Mouse (Mus musculus): ENCODE data around the gene Rngtt. TPM values are rescaled to one million over a fixed set of nuclear protein-coding genes. Genes with fewer than 3 reads are reported as not detected.

The Rngtt gene
- total RNA-seq (2023): 87.1 TPM

GRCm38 (mm10) chr4:33309764-33310757 lies at the start of gene Rngtt:
TSS of gene Rngtt (plus strand) at chr4:33310311.

DNA sequence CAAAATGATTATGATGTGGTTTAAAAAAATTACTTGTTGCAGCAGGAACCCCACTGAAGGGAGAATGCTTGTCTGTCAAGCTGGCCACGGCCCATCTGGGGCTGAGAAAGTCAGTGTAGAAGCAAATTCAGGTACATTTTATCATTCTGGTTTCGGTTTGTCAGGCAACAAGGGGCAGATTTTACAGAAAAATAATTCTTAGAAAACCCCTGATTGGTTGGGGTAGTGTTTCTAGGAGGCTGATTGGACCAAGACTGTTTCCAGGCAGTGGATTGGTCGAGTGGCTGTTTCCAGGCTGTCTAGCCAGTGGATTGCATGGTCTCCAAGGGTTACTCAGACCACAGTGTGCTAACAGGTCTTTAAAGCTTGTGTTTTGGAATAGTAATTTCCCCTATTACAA lies 20.1 kb upstream of the Rngtt start, which contains the start of gene Pnrc1:
TSS of gene Pnrc1 (minus strand) at position 162 of the 400 bp plus-strand sequence.

Other genes starting within 250 kb of the Rngtt start
- gene Gabrr2, start 247.3 kb upstream of the Rngtt start, total RNA-seq (2023): 7.3 TPM
- gene Gabrr1, start 177.8 kb upstream of the Rngtt start, total RNA-seq (2023): not detected
- gene Pm20d2, start 120.6 kb upstream of the Rngtt start, total RNA-seq (2023): not detected
- gene Srsf12, start 101.3 kb upstream of the Rngtt start, total RNA-seq (2023): 1.3 TPM
- 1,139 TPM for gene Pnrc1, start 20.1 kb upstream of the Rngtt start, total RNA-seq (2023)

Data from CD4-positive naive resting alpha-beta T cell, adult 76 days (primary cell).